Mouse (Mus musculus) heart, postnatal 36 days (tissue): Measurements from ENCODE around the gene Syt16. TPM values are rescaled to one million over a fixed set of nuclear protein-coding genes. Genes with fewer than 3 reads are reported as not detected.

ENCODE experiments used
- DNase-seq, 2 experiments: peaks; one replicate each; pipeline ENCODE4 v3.0.0; 2021 to 2022
- intact Hi-C: fragments of 180-260 bp; cut with DNase I; formaldehyde crosslinking; loops from one replicate; pipeline ENCODE4 v1.15.1; 2025
- total RNA-seq, 2 experiments: library from RNA; stranded (reverse); gene quantifications; 2 replicates each; pipeline ENCODE4 v1.2.3; 2021

The Syt16 gene
- total RNA-seq, 2 experiments from 2014 or later: not detected

DNA sequence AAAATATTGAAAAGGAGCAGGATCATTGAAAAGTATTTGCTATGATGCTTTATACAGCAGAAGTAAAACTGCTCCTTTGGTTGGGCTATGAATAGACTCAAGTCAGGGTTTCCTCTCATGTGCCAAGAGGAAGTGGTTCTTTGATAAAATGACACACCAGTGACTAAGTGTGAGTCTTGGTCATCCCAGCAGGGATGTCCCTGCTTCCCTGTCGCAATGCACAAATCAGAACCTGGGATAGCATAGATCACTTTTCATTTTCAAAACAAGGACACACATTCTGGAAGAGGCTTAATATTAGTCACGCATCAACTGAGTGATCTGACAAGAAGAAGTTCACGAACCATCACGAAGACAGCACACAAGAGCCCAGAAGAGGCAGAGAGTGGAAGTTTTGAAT, 195.1 kb downstream of the Syt16 start:
- DNase-seq: no peak
- intact Hi-C loops: no loop called here

DNA sequence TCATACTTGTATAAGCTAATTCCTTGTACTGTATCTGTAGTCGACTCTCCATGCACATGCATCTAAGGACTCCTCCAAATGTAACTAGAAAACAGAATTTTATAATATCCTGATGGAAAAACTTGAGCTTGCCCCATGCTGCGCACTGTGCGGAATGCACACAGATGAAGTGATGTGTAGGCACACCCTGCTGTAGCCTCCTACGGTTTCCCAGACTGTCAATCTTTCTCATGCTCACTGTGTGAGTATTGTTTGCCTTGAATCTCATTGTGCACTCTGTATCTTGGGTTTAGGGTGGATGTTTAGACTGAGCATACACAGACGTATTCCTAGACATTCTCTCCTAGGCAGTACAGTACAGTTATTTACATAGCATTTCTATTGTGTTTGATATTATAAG, 203.9 kb downstream of the Syt16 start:
- intact Hi-C loops: no loop called here
- DNase-seq: no peak

DNA sequence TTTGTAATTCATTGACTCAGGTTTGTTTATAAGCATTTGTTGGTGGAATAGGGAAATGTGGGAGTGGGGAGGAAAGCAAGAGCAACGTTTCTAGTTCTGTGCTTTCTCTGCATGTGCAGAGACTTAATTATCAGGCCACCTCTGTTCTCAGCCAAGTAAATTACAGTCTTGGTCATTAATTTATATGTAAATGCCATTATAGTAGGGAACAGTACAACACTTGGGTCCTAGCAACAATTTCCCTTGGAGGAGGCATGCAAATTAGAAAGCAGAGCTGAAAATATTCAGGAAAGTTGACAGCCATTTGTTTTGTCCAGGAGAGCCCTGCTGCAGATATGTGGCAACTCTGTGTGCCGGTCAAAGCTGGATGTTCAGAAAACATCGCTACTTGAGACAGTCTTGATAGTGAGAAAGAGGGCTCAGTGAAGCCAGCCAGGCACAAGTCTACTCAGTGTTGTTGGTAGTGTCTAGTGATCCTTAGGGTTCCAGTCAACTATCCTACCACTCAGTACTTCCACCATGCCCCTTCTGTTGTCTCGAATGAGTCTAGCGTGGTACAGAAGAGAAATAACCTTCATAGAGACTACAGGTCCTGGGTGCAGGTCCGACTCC, 205.1 kb downstream of the Syt16 start:
- intact Hi-C loops: no loop called here
- no peak for DNase-seq

DNA sequence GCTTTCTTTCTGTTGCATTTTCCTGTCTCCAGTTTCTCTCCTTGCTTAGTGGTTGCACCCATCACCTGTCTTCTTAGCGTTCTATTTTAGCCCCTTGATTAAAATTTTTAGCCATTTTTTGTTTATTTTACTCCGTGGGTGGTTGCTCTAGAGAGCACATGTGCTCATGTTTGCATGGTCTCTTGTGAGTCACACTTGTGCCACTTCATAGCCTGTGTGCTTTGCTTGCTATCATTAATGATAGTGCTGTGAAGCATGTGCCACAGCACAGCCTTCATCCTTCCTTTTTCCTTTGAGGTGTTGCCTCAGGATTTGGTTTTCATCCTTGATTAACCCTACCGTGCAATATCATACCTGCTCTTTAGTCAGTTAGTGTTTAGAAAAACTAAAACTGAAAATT, 214.7 kb downstream of the Syt16 start:
- intact Hi-C loops: no loop called here
- DNase-seq: no peak

DNA sequence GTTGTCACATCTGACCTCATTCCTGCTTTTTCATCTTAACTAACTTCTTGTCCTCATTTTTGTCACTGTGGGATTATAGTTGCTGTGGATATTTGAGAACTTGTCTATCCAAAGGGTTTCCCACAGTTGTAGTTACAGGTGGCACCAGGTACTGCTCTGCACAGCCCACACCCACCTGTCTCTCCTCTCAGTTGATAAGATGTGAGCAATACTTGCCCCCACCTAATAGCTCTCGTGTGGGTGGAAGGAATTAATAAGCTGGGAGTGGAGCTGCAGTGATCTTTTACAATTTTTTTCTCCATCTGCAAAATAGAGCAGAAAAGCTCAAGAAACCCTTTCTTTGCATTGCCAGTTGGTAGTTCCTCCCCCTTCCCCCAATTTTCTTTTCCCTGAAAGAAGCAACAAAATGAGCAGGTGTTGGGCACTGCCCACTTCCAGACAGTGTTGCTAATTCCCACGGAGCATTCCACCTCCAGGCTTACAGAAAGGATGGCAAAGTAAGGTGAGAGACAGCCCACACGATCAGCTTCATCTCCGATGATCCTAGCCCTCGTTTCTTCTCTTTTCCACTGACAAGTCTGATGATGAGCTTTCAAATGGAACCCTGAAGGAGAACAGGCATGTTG, 218.8 kb downstream of the Syt16 start:
- intact Hi-C loops: no loop called here
- DNase-seq: no peak

DNA sequence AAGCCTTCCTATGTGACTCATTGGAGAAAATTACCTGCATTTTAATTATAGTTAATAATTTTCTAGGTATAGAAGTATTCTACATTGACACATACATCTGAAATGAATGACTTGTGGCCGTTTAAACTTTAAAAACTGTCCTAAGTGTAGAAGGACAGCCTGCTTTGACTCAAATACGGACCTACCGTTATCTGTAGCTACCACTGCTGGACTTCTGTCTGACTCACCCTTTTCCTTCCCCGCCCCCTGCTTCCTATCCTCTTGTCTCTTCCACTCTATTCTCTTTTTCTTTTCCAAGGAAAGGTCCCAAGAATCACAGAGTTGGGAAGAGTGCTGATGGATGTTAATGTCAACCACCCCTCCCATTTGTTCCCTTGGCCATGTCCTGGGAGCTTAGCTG, 222.4 kb downstream of the Syt16 start:
- intact Hi-C loops: no loop called here
- DNase-seq: no peak

DNA sequence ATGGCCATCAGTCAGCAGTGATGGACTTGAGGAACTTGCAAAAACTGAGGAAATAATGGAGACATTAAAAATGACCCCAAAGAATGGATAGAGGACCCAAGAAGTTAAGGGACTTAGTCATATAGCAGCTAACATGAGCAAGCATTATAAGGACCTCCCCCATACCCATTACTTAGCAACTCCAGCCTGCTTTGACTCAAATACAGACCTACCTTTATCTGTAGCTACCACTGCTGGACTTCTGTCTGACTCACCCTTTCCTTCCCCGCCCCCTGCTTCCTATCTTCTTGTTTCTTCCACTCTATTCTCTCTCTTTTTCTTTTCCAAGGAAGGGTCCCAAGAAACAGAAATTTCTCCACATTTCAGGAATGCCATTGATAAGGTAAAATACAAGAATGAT, 223.2 kb downstream of the Syt16 start:
- intact Hi-C loops: no loop called here

DNA sequence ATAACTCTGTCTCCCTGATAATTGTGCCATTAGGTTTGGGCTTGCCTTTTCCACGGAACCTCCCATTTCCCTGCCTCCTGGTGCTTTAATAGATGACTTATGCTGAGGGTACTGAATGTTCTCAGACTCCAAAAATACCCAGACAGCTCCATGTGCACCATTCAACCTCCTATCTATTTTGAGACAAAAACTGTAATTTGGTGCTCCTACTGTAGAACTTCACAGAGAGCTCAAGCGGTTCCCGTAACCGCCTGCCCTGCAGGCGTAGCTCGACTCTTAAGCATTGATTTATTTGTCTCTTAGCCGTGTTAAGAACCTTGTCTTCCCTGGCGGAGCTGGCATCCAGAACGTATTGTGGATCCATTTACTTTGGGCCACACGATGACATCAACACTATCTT, 233.3 kb downstream of the Syt16 start:
- no peak for DNase-seq
- intact Hi-C loops: no loop called here

More for the DNA sequence above, 223.2 kb downstream of the Syt16 start:
- DNase-seq: no peak

DNA sequence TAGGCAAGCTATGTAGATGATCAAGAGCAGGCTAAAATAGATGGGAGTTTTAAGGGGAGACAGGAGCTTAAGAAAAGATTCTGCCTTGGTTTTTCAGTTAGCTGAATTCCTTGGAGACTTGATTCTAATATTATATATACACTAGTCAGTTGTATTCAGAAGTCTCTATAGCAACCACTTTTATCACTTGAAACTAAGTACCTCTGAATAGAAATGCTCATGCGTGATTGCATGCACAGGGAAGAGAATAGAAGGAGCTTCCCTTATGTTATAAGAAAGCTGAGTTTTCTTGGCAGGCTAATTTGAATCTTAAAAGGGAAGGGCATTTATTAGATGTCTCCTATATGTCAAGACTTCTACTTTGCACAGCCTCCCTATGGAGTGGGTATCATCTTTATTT, 235.4 kb downstream of the Syt16 start:
- intact Hi-C loops: no loop called here
- no peak for DNase-seq

DNA sequence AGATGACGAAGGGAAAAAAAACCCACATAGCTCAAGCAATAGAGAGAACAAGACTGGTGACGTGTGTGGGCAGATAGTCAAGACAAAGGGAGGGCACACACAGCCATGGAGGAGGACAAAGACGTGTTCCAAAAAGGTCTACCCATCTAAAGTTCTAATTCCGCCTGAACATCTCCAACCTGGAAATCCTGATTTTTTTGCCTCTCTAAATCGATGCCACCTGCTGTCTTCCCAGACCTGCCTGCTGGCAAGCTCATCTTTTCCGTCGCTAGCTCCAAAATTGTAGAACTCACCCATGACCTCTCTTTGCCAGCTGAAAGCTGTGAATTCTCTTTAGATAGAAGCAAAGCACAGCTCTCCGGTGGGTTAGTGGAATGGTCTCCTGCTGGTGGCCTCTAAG, 238.7 kb downstream of the Syt16 start:
- no peak for DNase-seq
- intact Hi-C loops: no loop called here

DNA sequence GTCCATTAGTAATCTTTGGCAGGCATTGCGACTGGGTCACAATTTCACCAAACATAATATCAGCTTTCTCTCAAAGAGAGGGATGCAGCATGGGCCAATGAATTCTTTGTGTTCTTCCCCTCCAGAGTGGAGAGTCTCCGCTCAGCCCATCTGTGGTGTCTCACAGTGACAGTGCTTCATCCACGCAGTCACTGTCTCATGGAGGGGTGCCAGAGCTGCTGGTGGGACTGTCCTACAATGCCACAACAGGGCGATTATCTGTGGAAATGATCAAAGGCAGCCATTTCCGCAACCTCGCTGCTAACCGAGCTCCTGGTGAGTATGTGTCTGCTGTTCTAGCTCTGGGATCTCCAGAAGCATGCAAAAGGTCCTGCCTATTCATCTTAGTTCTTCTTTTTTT, 240.6 kb downstream of the Syt16 start:
- intact Hi-C loops: no loop called here
- no peak for DNase-seq

DNA sequence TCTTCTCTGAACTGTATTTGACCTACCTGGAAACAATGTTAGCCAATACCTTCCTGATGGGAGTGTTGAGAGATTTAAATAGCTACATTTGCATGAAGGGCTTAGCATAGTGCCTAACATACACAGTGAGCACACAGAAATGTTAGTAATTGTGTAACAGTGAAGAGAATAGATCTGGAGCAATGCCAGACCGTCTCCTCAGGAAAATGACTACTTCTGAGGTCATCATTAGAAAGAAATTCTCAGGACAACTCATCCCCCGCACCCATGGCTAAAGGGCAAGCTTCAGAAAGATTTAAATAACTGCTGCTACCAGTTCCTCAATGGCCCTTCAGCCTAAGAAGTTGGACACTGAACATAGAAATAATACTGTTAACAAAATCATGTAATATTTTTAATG, 241.3 kb downstream of the Syt16 start:
- intact Hi-C loops: no loop called here
- no peak for DNase-seq

DNA sequence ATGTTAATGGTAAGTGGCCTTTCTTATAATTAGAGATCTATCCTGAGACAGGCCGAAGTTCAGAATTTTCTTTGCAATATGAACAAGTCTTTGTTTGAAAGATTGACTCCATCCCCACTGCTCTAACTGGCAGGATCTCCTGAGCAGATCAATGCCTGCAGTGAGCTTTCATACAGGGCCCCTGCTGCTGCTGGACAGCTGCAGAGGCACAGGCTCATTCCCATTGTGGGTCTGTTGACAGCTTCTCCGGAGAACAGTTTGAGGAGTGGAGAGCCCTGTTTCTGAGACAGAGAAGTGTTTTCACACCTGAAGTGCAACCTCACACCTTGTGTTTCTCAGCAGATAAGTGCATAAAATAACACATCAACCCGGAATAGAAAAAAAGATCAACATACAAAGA, 267.4 kb downstream of the Syt16 start:
- no peak for DNase-seq
- intact Hi-C loops: no loop called here

DNA sequence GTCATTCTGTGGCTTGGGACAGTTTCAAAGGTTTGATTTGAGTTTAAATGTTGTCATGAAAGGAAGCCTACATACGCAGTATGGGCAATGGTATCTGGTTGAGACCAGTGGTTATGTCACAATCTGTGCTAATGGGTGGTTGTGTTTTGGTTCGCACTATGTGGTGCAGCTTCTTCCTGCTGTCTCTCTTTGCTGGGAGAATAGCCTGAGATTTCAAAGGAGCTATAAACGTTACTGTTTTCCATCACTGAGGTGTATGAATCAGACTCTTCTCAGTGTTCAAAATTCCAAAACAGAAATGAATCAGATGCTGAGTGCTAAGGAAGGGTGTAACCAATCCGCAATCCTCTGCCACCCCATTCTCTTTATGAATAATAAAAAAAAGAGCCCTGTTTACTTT, 269.6 kb downstream of the Syt16 start:
- intact Hi-C loops: no loop called here
- no peak for DNase-seq

DNA sequence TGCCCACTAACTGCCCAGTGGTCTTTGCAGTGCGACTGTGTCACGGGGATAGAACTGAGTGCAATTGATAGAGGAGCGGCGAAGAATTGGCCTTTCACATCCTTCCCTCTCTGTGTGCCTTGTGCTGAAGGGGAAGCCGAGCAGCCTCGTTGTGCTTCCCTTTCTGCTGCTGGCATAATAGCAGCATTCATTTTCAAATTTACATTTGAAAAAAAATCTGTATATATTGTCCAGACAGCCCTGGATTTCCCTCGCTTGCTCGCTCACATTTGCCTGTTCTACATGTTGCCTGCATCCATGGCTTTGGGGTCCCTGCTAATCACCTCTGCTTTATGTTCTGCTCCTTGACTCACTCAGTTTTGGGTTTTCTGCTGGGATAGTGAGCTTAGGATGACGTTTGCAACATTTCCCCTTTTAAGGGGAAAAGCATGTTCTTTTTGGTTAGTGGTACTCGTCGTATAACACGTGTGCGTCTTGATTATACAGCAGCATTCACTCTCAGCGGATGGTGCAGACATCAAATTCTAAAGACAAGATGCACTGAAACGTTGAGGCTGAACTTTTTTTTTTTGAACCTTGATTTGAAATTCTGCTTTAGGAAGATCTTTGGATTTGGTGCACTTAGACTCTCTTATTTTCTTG, 271.3 kb downstream of the Syt16 start:
- no peak for DNase-seq
- intact Hi-C loops: no loop called here

DNA sequence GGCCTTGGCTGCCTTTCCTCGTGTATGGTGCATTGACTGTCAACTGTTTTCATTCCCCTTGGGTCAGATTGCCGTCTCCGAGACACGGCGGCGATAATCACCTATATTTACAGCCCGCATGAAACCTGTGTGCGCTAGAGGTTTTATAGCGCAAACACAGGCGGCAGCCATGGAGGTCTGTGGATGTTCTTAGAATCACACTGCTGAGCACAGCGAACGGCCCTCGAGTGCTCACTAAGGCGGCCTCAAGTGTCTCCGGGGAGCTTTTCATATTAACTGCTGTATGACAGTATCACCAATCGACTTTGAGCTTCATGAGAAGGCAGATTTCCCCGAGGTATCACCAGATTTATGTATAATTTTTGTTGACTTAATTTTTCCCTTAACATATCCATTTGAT, 275.1 kb downstream of the Syt16 start:
- DNase-seq: no peak
- intact Hi-C loops: no loop called here

DNA sequence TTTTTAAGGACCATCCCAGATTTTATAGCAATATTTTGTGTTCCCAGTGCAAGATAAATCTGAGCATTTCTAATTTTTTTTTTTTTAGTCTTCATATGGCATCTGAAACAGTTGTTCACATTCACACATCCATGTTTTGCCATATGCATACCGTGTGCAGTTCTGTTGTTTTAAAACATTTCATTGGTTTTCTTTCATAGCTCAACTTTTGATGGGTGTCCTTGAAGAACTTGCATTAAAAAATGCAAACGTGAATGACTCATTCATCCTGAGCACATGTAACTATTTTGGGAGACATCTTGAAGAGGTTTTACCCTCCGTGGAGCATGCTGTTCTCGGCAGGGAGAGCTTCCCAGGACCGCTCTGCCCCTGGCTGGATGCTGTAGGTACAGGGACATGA, 279.8 kb downstream of the Syt16 start:
- intact Hi-C loops: no loop called here
- no peak for DNase-seq

DNA sequence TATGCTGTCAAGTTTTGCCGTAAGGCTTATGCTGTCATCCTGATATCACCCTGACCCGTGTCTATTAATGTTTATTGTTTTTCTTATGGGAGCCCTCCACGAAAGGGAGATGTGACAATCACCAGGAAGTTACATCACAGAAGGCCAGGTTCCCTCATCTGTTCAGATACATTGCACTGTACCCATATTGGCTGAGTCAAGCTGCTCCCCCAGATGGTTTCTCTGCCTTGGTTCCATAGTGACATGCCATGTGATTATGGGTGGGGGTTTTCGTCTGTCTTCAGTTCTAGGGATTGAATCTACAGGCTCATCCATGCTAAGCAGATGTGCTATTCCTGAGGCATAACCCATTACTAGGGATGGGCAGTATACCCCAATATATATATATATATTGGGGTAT, 283.9 kb downstream of the Syt16 start:
- no peak for DNase-seq
- intact Hi-C loops: no loop called here

DNA sequence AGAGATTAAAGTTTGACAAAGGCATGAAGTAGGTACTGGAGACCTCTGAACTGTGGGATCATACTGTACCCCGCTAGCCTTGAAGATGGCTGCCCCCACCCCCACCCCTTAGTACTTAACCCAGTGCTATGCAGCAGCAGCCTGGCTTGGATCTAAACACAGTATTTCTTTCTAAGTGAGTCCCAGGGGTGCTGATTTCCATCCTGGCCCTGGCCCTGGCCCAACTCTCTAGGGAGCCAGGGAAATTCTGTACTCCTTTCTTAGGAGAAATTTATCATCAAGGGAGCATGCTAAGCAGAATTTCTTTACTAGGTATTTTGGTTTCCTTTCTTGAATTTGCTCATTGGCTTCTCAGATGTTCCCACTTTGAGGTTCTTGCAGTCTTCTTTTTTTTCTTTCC, 285.4 kb downstream of the Syt16 start:
- intact Hi-C loops: no loop called here
- no peak for DNase-seq

DNA sequence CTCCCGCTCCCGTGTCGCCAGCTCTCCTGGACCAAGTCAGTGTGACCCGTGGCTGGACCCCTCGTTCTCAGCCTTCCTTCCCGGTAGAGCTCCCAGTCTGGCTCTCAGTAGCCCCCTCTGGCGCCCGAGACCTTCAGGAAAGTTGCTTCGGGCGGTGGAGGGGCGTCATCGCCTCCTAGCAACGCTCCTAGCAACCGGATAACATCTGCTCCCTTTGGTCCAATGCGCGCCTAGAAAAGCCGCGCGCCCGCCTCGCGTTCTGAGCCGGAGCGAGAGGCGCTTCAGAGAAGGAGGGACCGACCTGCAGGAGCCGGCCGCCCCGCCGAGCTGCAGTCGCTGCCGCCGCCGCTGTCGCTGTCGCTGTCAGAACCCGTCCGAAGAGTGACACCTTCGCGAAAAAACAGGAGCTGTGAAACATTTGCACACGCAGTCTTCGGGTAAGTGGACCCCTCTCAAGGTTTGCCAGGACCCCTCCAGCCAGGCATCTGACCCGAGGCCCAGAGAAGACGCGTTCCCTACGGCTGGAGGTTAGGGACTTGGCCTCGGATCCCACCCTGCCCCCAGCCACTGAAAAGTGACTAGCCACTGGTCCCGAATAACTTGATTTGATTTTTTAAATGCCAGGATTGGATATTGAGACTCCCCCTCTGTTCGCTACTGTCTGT, 286.7 kb downstream of the Syt16 start:
- intact Hi-C loops: no loop called here
- DNase-seq: peak; percentile 26 to 38

DNA sequence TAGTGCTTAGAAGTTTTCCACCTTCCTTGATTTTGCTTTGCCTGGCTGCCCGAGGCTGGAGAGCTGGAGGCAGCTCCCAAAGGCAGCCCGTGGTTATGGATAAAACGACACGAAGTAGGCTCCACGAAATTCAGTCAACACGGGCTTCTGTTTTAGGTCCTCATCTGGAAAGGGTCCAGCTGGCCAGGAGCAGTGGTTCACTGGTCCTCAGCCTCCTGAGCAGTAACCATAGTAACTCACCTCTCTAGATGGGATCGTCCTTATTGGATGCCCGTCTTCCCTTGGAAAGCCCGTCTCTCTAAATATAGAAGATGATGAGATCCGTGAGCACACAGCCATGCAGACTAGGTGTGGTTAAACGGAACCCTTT, 287.2 kb downstream of the Syt16 start:
- intact Hi-C loops: no loop called here
- no peak for DNase-seq

DNA sequence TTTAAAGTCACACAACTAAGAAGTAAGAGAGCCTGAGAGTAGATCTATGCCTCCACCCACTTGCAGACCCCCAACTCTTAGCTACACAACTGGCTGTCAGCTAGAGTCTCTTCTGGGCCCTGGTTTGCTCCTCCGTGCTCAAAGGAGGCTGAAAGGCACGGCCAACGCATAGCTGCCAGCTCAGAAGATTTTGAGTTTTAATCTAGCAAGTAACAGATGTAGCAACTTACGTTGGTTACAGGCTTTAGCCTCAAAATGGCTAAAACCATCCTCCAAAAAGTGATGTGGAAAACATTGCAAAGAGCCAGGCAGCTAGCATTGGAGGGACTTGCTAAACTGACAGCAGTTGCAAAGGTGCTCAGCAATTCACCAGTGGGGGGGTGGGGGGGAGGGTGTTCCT, 293.5 kb downstream of the Syt16 start:
- DNase-seq: no peak
- intact Hi-C loops: loop anchor here (5.0 to 10.0 kb wide), 2 partner anchors 279 to 726 kb away; no protein-coding TSS in a partner anchor
